Mouse (Mus musculus): ENCODE measurements around the gene Ndufs5.

DNA sequence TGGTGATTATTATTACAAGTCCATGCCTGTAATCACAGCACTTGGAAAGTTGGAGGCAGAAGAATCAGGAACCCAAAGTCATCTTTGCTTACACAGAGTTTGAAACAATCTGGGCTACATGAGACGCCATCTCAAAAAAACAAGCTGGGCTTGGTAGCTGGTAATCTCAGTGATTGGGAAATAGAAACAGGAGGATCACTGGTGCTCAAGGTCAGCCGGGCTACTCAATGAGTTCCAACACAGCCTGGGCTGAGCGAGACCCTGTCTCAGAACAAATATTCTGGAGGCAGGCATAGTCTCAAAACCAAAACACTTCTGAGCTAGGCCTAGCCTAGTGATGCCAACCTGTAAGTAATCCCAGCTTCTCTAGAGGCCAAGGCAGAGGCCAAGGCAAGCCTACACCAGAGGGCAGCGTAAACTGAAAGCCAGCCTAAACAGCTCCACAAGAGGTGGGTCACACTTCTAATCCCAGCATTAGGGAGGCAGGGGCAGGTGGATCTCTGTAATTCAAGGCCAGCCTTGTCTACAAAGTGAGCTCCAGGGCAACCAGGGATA lies 27.3 kb upstream of the Ndufs5 start:
- no peak for TF ChIP-seq CTCF (IDR thresholded peaks at IDR 0.05; ENCODE audit: low read depth)
- TF ChIP-seq EP300 (IDR thresholded peaks at IDR 0.05; ENCODE audit: low read depth) = no peak

Measured in liver, postnatal 0 days (tissue).